Mouse (Mus musculus) lung, adult 2 months (tissue): ENCODE data around the gene Lnx1.

ENCODE experiments used
- CTCF ChIP-seq: fragments of 200-500 bp; IDR thresholded peaks from 2 replicates; pipeline ENCODE4 v1.5.1; 2011; ENCODE audit warnings: mild to moderate bottlenecking, low read length, control low read depth; ENCODE audit not compliant: insufficient read depth
- POLR2A ChIP-seq: fragments of 200-500 bp; IDR thresholded peaks from 2 replicates; pipeline ENCODE4 v1.6.1; 2011; ENCODE audit warnings: low read depth, mild to moderate bottlenecking, control low read depth, low read length, borderline replicate concordance; ENCODE audit errors: extremely low read depth

GRCm38 (mm10) chr5:74750501-74750900 lies 47.8 kb upstream of the Lnx1 start:
- TF ChIP-seq CTCF (no peak), POLR2A (no peak)
